Mouse (Mus musculus): ENCODE measurements at regions not wholly inside any gene's neighbourhood (a gene's known extent, or its start where the extent isn't known, plus 50 kb on each side); places are given as distances from the start of the nearest gene placed in this dataset.
A peak's percentile ranks its signal among the peaks of the same experiment; 100 is the strongest.

- H3K4me1 ChIP-seq, result peaks cover 9% of the 10 kb centered on the region
- no peak overlapping the region for H3K27ac ChIP-seq
- WGBS, result 6% methylated on average over 2 of the region's 2 CpGs
- no peak for DNase-seq (ENCODE audit: low spot score)
- H3K4me3 ChIP-seq, result no peak overlapping the region
- peaks cover 12% of the 10 kb centered on the region; the same call in 1 of the 2 replicates for H3K27me3 ChIP-seq (ENCODE audit: insufficient read depth, poor library complexity, severe bottlenecking)
- H3K36me3 ChIP-seq, result no peaks in the 10 kb centered on the region
- H3K9me3 ChIP-seq, result no peaks in the 10 kb centered on the region
Observed at GRCm38 (mm10) chr13:57278580-57278979, 382.8 kb upstream of the Trpc7 start.

GRCm38 (mm10) chr13:57277076-57277475 lies 381.3 kb upstream of the Trpc7 start:
- Histone ChIP-seq H3K36me3 (no peaks in the 10 kb centered on the region), H3K27me3 (ENCODE audit: insufficient read depth, poor library complexity, severe bottlenecking) (peaks cover 1% of the 10 kb centered on the region; the same call in 1 of the 2 replicates), H3K9me3 (no peaks in the 10 kb centered on the region), H3K4me3 (no peak overlapping the region), H3K27ac (no peak overlapping the region), H3K4me1 (peaks cover 3% of the 10 kb centered on the region)
- DNase-seq (ENCODE audit: low spot score), result no peak
- 49% methylated on average over 4 of the region's 4 CpGs for WGBS

DNA sequence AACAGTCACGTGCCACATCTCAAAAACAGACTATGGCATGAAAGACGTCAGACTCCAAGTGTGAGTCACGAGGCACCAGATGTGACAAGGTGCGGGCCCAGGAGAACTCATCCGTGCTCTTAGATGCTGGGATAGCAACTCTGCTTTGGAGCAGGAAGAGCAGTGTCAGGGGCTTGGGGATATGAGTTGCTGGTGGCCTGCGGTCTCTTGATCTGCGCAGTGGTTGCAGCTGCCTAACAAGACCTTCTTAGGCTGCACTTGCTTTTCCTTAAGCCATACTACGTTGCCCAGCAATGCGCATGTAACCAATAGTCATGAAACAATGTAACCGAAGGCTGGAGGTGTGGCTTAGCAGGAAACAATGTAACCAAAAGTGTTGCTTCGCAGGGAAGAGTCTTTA lies 380.1 kb upstream of the Trpc7 start:
- 85% methylated on average over 11 of the region's 11 CpGs for WGBS
- no peaks in the 10 kb centered on the region for H3K36me3 ChIP-seq
- no peak overlapping the region for H3K4me3 ChIP-seq
- H3K9me3 ChIP-seq, result no peaks in the 10 kb centered on the region
- DNase-seq (ENCODE audit: low spot score), result peak; percentile 58
- no peak overlapping the region for H3K27ac ChIP-seq
- H3K27me3 ChIP-seq (ENCODE audit: insufficient read depth, poor library complexity, severe bottlenecking), result no peaks in the 10 kb centered on the region
- H3K4me1 ChIP-seq, result no peaks in the 10 kb centered on the region

DNA sequence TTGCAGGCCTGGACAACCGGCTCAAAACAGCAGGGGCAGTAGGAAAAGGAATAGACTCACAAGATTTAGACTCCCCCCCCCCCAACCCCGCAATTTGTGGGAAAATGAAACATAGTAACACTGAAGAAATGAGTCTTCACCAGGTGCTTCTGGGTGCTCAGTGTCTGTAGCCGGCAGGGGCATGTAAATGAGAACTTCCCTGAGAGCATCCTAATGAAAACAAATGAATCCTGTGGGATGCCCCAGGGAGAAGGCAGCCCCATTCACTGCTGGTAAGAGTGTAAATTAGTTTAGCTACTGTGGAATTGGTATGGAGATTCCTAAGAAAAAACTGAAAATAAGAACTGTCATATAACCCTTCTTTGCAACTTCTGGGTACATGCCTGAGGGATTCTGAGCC lies 377.8 kb upstream of the Trpc7 start:
- no peaks in the 10 kb centered on the region for H3K36me3 ChIP-seq
- H3K27ac ChIP-seq, result no peak overlapping the region
- H3K4me3 ChIP-seq, result no peak overlapping the region
- no peak for DNase-seq (ENCODE audit: low spot score)
- no peaks in the 10 kb centered on the region for H3K27me3 ChIP-seq (ENCODE audit: insufficient read depth, poor library complexity, severe bottlenecking)
- WGBS, result 37% methylated on average over 3 of the region's 3 CpGs
- H3K9me3 ChIP-seq, result no peaks in the 10 kb centered on the region
- no peaks in the 10 kb centered on the region for H3K4me1 ChIP-seq

DNA sequence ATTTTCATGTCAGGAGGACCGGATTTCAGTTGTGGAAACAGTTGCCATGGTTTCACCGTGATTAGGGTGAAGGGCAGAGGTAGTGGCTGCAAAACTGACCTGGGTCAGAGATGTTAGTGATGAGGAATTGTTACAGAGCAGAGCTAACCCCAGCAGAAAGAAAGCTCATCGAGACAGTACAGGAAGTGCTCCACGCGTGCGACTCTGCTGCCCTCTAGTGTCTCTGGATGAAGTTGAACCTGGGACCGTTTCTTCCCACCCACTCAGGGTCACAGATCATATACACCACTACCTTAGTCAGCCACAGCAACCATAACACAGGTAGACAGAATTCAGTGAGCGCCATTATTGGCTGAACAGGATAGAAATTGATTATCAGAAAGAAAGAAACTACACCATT lies 373.8 kb upstream of the Trpc7 start:
- Histone ChIP-seq H3K4me3 (no peak overlapping the region), H3K27me3 (ENCODE audit: insufficient read depth, poor library complexity, severe bottlenecking) (no peaks in the 10 kb centered on the region), H3K36me3 (no peaks in the 10 kb centered on the region), H3K27ac (no peak overlapping the region), H3K4me1 (no peaks in the 10 kb centered on the region), H3K9me3 (no peaks in the 10 kb centered on the region)
- DNase-seq (ENCODE audit: low spot score), result no peak
- WGBS, result 10% methylated on average over 8 of the region's 8 CpGs

- whole genome bisulfite sequencing, result 9% methylated on average over 6 of the region's 6 CpGs
- no peaks in the 10 kb centered on the region for H3K9me3 ChIP-seq
- no peaks in the 10 kb centered on the region for H3K27me3 ChIP-seq (ENCODE audit: insufficient read depth, poor library complexity, severe bottlenecking)
- no peaks in the 10 kb centered on the region for H3K36me3 ChIP-seq
- no peak overlapping the region for H3K27ac ChIP-seq
- peaks cover 3% of the 10 kb centered on the region; the same call in 1 of the 2 replicates for H3K4me1 ChIP-seq
- peak; percentile 81 for DNase-seq (ENCODE audit: low spot score)
- no peak overlapping the region for H3K4me3 ChIP-seq
Observed at GRCm38 (mm10) chr13:57259920-57260319, 364.1 kb upstream of the Trpc7 start.

DNA sequence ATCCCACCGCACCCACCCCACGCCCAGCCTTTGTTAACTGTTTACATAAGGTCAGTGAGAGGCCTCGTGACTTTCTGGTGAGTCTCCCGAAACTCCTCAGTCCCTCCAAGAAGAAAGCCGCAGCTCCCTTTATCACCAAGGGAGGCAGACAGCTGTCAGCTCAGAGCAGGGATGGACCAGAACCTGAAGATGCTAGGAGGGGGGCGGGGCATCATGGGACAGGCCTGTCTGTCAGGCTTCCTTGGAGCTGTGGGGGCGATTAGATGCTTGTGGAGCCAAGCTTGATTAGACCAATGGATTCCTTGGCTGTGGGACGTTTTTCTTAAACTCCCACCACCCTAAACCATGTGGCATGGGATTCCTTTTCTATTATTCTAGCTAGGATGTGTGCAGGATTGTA lies 363.7 kb upstream of the Trpc7 start:
- Histone ChIP-seq H3K27ac (no peak overlapping the region), H3K27me3 (ENCODE audit: insufficient read depth, poor library complexity, severe bottlenecking) (no peaks in the 10 kb centered on the region), H3K36me3 (no peaks in the 10 kb centered on the region), H3K9me3 (no peaks in the 10 kb centered on the region), H3K4me3 (no peak overlapping the region), H3K4me1 (peaks cover 3% of the 10 kb centered on the region; the same call in 1 of the 2 replicates)
- WGBS, result 55% methylated on average over 8 of the region's 8 CpGs
- no peak for DNase-seq (ENCODE audit: low spot score)

DNA sequence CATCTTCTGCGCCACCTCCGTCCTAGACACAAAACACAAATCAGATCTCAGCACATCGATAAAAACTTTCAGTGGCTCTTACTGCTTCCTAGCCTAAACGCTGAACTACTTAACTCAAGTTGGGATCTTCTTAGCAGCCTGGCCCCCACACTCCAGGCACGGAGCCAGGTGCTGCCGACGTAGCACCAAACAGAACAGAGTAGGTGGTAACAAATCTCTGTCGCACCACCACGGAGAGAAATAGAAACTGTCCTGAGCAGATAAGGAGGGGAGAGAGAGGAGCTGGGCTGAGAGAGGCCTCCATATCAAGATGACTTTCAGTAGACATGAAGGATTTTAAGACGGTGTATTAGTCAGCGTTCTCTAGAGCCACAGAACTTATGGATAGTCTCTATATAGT lies 360.1 kb upstream of the Trpc7 start:
- 65% methylated on average over 11 of the region's 11 CpGs for WGBS
- no peaks in the 10 kb centered on the region for H3K36me3 ChIP-seq
- no peak overlapping the region for H3K4me3 ChIP-seq
- no peak for DNase-seq (ENCODE audit: low spot score)
- no peak overlapping the region for H3K27ac ChIP-seq
- no peaks in the 10 kb centered on the region for H3K9me3 ChIP-seq
- no peaks in the 10 kb centered on the region for H3K27me3 ChIP-seq (ENCODE audit: insufficient read depth, poor library complexity, severe bottlenecking)
- H3K4me1 ChIP-seq, result peaks cover 3% of the 10 kb centered on the region; the same call in 1 of the 2 replicates

GRCm38 (mm10) chr13:57249851-57250250 lies 354.1 kb upstream of the Trpc7 start:
- Histone ChIP-seq H3K27me3 (ENCODE audit: insufficient read depth, poor library complexity, severe bottlenecking) (no peaks in the 10 kb centered on the region), H3K36me3 (no peaks in the 10 kb centered on the region), H3K4me3 (no peak overlapping the region), H3K27ac (no peak overlapping the region), H3K9me3 (no peaks in the 10 kb centered on the region), H3K4me1 (no peaks in the 10 kb centered on the region)
- WGBS, result 69% methylated on average over 5 of the region's 5 CpGs
- DNase-seq (ENCODE audit: low spot score), result no peak

DNA sequence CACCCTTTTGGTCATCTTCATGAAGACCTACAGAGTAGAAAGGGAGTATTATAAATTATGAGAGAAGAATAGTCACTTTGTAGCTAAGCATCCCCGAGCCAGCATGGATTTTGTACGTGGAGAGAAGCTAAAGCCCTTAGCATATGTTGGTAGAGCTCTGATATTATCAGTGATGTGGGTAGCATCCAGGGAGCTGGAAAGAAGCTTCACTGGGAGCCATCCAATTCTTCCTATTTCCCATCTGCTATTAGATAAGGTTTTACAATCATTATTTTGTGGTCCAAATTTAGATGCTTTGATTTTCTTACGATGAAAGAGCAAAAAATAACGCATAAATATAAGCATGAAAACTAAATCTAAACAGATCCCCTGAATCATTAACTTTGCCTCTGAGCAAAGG lies 353.6 kb upstream of the Trpc7 start:
- Histone ChIP-seq H3K4me1 (no peaks in the 10 kb centered on the region), H3K27me3 (ENCODE audit: insufficient read depth, poor library complexity, severe bottlenecking) (no peaks in the 10 kb centered on the region), H3K9me3 (no peaks in the 10 kb centered on the region), H3K36me3 (no peaks in the 10 kb centered on the region), H3K4me3 (no peak overlapping the region), H3K27ac (no peak overlapping the region)
- WGBS, result 86% methylated on average over 4 of the region's 4 CpGs
- no peak for DNase-seq (ENCODE audit: low spot score)

DNA sequence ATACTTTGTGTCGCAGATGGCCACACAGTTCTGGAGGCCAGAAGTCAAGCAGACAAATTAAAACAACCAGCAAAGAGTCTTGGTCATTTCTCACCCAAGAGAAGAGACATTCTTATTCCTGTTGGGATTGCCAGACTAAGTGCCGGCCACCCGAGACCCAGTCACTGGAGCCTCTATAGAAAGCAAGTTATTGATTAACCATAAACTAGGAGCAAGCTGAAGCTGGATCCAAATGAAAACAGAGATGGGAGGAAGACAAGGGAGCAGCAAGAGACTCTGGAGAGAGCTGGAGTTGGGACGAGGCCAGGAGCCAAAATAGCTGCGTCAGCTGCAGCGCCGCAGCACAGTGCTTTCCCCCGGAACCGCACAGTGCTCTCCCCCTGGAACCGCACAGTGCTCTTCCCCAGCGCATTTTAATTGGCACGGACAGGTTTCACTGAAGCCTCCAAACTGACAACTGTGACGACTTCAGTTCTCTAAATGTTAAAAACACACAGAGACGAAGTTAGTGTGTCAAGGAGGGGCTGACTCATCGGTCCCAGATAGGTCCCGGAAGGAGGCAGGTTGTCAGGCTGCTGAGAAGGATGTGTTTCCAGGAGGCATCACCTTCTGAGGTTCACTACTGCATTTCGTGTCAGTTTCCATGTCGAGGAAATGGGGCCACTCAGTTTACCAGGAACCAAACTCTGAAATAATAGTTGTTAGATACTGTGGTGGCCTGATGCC lies 350.6 kb upstream of the Trpc7 start:
- no peak for DNase-seq (ENCODE audit: low spot score)
- Histone ChIP-seq H3K9me3 (no peaks in the 10 kb centered on the region), H3K27me3 (ENCODE audit: insufficient read depth, poor library complexity, severe bottlenecking) (no peaks in the 10 kb centered on the region), H3K27ac (no peak overlapping the region), H3K4me3 (no peak overlapping the region), H3K36me3 (no peaks in the 10 kb centered on the region), H3K4me1 (no peaks in the 10 kb centered on the region)
- 78% methylated on average over 18 of the region's 18 CpGs for WGBS

DNA sequence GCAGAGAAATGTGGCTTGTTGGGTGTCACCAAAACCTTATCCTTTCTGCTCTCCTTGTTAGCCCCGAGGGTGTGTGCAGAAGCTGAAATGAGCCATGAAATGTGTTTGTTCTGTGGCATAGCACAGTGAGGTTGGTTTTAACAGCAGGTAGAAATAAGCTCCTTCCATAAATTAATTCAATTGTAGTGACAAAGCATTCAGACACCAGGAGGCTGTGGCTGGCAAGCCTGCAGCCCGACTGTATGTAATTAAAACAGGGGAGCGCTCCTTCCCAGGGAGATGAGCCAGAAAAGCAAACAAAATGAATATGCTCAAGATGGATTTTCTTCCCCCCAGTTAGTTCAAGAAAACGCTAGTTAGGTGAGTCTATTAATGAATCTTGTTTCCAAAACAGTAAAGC lies 341.1 kb upstream of the Trpc7 start:
- H3K27me3 ChIP-seq (ENCODE audit: insufficient read depth, poor library complexity, severe bottlenecking), result no peaks in the 10 kb centered on the region
- no peaks in the 10 kb centered on the region for H3K4me1 ChIP-seq
- no peaks in the 10 kb centered on the region for H3K36me3 ChIP-seq
- DNase-seq (ENCODE audit: low spot score), result no peak
- no peak overlapping the region for H3K27ac ChIP-seq
- no peak overlapping the region for H3K4me3 ChIP-seq
- WGBS, result 60% methylated on average over 4 of the region's 4 CpGs
- no peaks in the 10 kb centered on the region for H3K9me3 ChIP-seq

- Histone ChIP-seq H3K36me3 (no peaks in the 10 kb centered on the region), H3K4me3 (no peak overlapping the region), H3K27ac (no peak overlapping the region), H3K4me1 (no peaks in the 10 kb centered on the region; the same call in 1 of the 2 replicates), H3K27me3 (ENCODE audit: insufficient read depth, poor library complexity, severe bottlenecking) (no peaks in the 10 kb centered on the region), H3K9me3 (no peaks in the 10 kb centered on the region)
- 71% methylated on average over 5 of the region's 5 CpGs for WGBS
- DNase-seq (ENCODE audit: low spot score), result no peak
Observed at GRCm38 (mm10) chr13:57236211-57236610, 340.4 kb upstream of the Trpc7 start.

GRCm38 (mm10) chr13:57232906-57233305 lies 337.1 kb upstream of the Trpc7 start:
- WGBS, result 81% methylated on average over 5 of the region's 5 CpGs
- H3K27ac ChIP-seq, result no peak overlapping the region

More at GRCm38 (mm10) chr13:57232906-57233305, 337.1 kb upstream of the Trpc7 start:
- Histone ChIP-seq H3K27me3 (ENCODE audit: insufficient read depth, poor library complexity, severe bottlenecking) (no peaks in the 10 kb centered on the region), H3K4me1 (peaks cover 5% of the 10 kb centered on the region; the same call in 1 of the 2 replicates), H3K9me3 (no peaks in the 10 kb centered on the region), H3K36me3 (no peaks in the 10 kb centered on the region), H3K4me3 (no peak overlapping the region)
- DNase-seq (ENCODE audit: low spot score), result no peak

All from heart, embryonic 10.5 days (tissue).